Mouse (Mus musculus): Measurements from ENCODE around the gene Hsd11b2.

GRCm38 (mm10) chr8:105484030-105484368 lies 34.6 kb upstream of the Hsd11b2 start:
- no peak for TF ChIP-seq CTCF (IDR thresholded peaks at IDR 0.05; ENCODE audit: low read depth, low read length)
- no peak for TF ChIP-seq TAL1 (conservative IDR thresholded peaks at IDR 0.05; ENCODE audit: low read depth, low read length)
- no peak for TF ChIP-seq POLR2AphosphoS5 (IDR thresholded peaks at IDR 0.05; ENCODE audit: insufficient replicate concordance, low read depth, low read length)
- no peak for TF ChIP-seq GATA1 (IDR thresholded peaks at IDR 0.05; ENCODE audit: borderline replicate concordance, low read length)

All from G1E (cell line).